Mouse (Mus musculus): ENCODE data around the gene Myl6.

Myl6 gene

GRCm38 (mm10) chr10:128489785-128490184, 4.2 kb downstream of the Myl6 start:
- DNase-seq (ENCODE audit: low spot score) = no peak

- no peak for DNase-seq (ENCODE audit: low spot score)
Observed at GRCm38 (mm10) chr10:128489380-128489779, 4.6 kb downstream of the Myl6 start.

GRCm38 (mm10) chr10:128488776-128489175, 5.2 kb downstream of the Myl6 start:
- DNase-seq (ENCODE audit: low spot score) = no peak

- no peak for DNase-seq (ENCODE audit: low spot score)
Observed at GRCm38 (mm10) chr10:128487861-128488712, 5.9 kb downstream of the Myl6 start.

- no peak for DNase-seq (ENCODE audit: low spot score)
Observed at GRCm38 (mm10) chr10:128486370-128486769, 7.6 kb downstream of the Myl6 start.

- DNase-seq (ENCODE audit: low spot score) = no peak
Observed at GRCm38 (mm10) chr10:128474366-128474765, 19.6 kb downstream of the Myl6 start.

- peak; percentile 56 for DNase-seq (ENCODE audit: low spot score)
Observed at GRCm38 (mm10) chr10:128460270-128460630, 33.7 kb downstream of the Myl6 start.

- peak; percentile 66 for DNase-seq (ENCODE audit: low spot score)
Observed at GRCm38 (mm10) chr10:128459409-128460269, 34.3 kb downstream of the Myl6 start.

- peak; percentile 86 for DNase-seq (ENCODE audit: low spot score)
Observed at GRCm38 (mm10) chr10:128458719-128459408, 35.1 kb downstream of the Myl6 start, which contains the start of gene Smarcc2. Gene Smarcc2 (plus strand): TSS chr10:128459248.

- DNase-seq (ENCODE audit: low spot score) = peak; percentile 95
Observed at GRCm38 (mm10) chr10:128458348-128458718, 35.6 kb downstream of the Myl6 start.

GRCm38 (mm10) chr10:128457676-128458075, 36.3 kb downstream of the Myl6 start:
- DNase-seq (ENCODE audit: low spot score) = no peak

- DNase-seq (ENCODE audit: low spot score) = peak; percentile 94
Observed at GRCm38 (mm10) chr10:128455280-128455679, 38.7 kb downstream of the Myl6 start.

- no peak for DNase-seq (ENCODE audit: low spot score)
Observed at GRCm38 (mm10) chr10:128454471-128454870, 39.5 kb downstream of the Myl6 start.

- no peak for DNase-seq (ENCODE audit: low spot score)
Observed at GRCm38 (mm10) chr10:128451014-128451413, 42.9 kb downstream of the Myl6 start.

- no peak for DNase-seq (ENCODE audit: low spot score)
Observed at GRCm38 (mm10) chr10:128445407-128445806, 48.5 kb downstream of the Myl6 start.

GRCm38 (mm10) chr10:128444354-128444753, 49.6 kb downstream of the Myl6 start:
- no peak for DNase-seq (ENCODE audit: low spot score)

GRCm38 (mm10) chr10:128442718-128443117, 51.2 kb downstream of the Myl6 start:
- DNase-seq (ENCODE audit: low spot score) = no peak

- no peak for DNase-seq (ENCODE audit: low spot score)
Observed at GRCm38 (mm10) chr10:128441324-128442119, 52.4 kb downstream of the Myl6 start.

Measured in embryo, embryonic 10.5 days (tissue).